Mouse (Mus musculus): ENCODE measurements at regions not wholly inside any gene's neighbourhood (a gene's known extent, or its start where the extent isn't known, plus 50 kb on each side); places are given as distances from the start of the nearest gene placed in this dataset.

- no peak for DNase-seq (ENCODE audit: extremely low read depth)
- Histone ChIP-seq H3K79me2 (replicated peaks; ENCODE audit: control insufficient read depth, extremely low read depth, insufficient read depth, poor library complexity, severe bottlenecking) (no peaks in the 10 kb centered on the region), H3K36me3 (replicated peaks in 1 of 2; ENCODE audit: control insufficient read depth in 1 of 2, insufficient read depth in 1 of 2, low read length in 1 of 2) (no peaks in the 10 kb centered on the region), H3K27ac (ENCODE audit: insufficient read depth, low read depth) (no peak overlapping the region), H3K4me2 (ENCODE audit: insufficient read depth, low read depth, poor library complexity, severe bottlenecking) (no peak overlapping the region), H3K4me3 (replicated peaks in 1 of 3; ENCODE audit: low read depth in 2 of 3, low read length in 2 of 3, poor library complexity in 1 of 3) (no peak overlapping the region), H3K9me3 (replicated peaks; ENCODE audit: low read length) (peaks cover 2% of the 10 kb centered on the region), H3K9ac (ENCODE audit: insufficient read depth, low read depth) (no peak overlapping the region), H3K27me3 (replicated peaks) (no peaks in the 10 kb centered on the region), H3K4me1 (ENCODE audit: control insufficient read depth in 1 of 2, insufficient read depth in 2 of 2) (no peaks in the 10 kb centered on the region)
- no peak for TF ChIP-seq CTCF (conservative IDR thresholded peaks at IDR 0.05 in 1 of 2, IDR thresholded peaks at IDR 0.05 in 1 of 2; ENCODE audit: low read depth in 2 of 2, low read length in 2 of 2)
- TF ChIP-seq ETS1 (conservative IDR thresholded peaks at IDR 0.05; ENCODE audit: low read depth, low read length), result no peak
- no peak for TF ChIP-seq ZC3H11A (IDR thresholded peaks at IDR 0.05; ENCODE audit: low read depth, low read length)
- TF ChIP-seq MXI1 (IDR thresholded peaks at IDR 0.05; ENCODE audit: low read depth, low read length), result no peak
- TF ChIP-seq GABPA (IDR thresholded peaks at IDR 0.05; ENCODE audit: insufficient replicate concordance, low read depth, low read length), result no peak
- no peak for TF ChIP-seq USF2 (conservative IDR thresholded peaks at IDR 0.05; ENCODE audit: low read depth, low read length)
- no peak for TF ChIP-seq RAD21 (IDR thresholded peaks at IDR 0.05; ENCODE audit: low read depth, low read length)
- TF ChIP-seq ZKSCAN1 (IDR thresholded peaks at IDR 0.05; ENCODE audit: borderline replicate concordance, low read depth, low read length), result no peak
- in situ Hi-C loops (cut with MboI; ENCODE audit: low pct_ligation_motif_present, low pct_unique_long_range_greater_than_20kb, low sequenced_read_pairs), result no loop called here
- dilution Hi-C loops (cut with MboI; ENCODE audit: extremely low pct_ligation_motif_present, extremely low pct_unique_long_range_greater_than_20kb, low sequenced_read_pairs), result no loop called here
Measured at GRCm38 (mm10) chr2:107964841-107965240, 674.4 kb downstream of the Kcna4 start.

DNA sequence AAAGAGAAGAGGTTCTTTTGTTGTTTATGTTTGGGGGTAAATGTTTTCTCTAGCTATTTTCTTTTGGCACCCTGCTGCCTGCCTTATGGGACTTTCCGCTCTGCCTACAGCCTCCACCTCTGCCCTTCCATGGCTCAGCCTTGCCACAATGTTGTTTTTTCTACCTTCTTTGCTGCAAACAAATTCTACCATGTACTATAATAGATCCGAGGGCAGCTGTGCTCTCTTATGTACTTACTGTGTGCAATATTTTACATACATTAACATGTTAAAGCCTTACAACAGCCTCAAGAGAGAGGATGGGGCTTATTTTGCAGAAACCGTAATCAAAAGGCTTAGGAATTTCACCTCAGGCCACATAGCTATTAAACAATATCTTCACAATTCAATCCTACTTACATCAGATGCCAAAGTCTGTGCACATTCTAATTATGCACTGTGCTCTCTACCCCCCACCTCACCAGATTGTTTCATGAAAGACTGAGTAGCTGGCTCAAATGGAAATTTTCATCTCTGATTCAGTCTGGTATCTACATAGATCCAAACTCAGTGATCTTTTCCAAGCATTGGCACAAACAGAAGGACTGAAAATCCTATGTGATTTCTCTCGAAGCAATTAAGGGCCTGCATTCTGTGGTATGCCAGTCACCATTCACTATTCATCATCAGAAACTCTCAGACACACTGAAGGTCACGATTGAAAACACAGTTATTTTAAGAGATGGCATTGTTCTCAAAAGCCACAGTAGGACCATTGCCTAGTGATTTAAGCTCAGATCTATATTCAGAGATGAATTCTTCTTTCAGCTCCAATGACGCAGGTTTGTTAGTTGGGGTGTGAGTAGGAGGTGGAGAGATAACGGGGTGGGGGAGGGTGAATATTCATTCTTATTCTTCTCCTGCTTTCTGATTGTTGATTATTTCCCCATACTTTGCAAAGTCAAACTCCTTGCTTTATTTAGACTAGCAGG, 675.2 kb downstream of the Kcna4 start:
- H3K9me3 ChIP-seq (replicated peaks; ENCODE audit: low read length), result peaks cover 2% of the 10 kb centered on the region
- dilution Hi-C loops (cut with MboI; ENCODE audit: extremely low pct_ligation_motif_present, extremely low pct_unique_long_range_greater_than_20kb, low sequenced_read_pairs), result no loop called here
- TF ChIP-seq ETS1 (conservative IDR thresholded peaks at IDR 0.05; ENCODE audit: low read depth, low read length) (no peak), EP300 (IDR thresholded peaks at IDR 0.05; ENCODE audit: low read length) (no peak), KAT2A (IDR thresholded peaks at IDR 0.05; ENCODE audit: insufficient replicate concordance, low read length) (no peak), CTCF (conservative IDR thresholded peaks at IDR 0.05 in 1 of 2, IDR thresholded peaks at IDR 0.05 in 1 of 2; ENCODE audit: low read depth in 2 of 2, low read length in 2 of 2) (no peak), POLR2AphosphoS2 (IDR thresholded peaks at IDR 0.05; ENCODE audit: low read depth, low read length) (no peak), RCOR1 (conservative IDR thresholded peaks at IDR 0.05; ENCODE audit: low read depth, low read length) (no peak), RAD21 (IDR thresholded peaks at IDR 0.05; ENCODE audit: low read depth, low read length) (no peak), ZKSCAN1 (IDR thresholded peaks at IDR 0.05; ENCODE audit: borderline replicate concordance, low read depth, low read length) (no peak), MAX (IDR thresholded peaks at IDR 0.05; ENCODE audit: low read length) (no peak), USF1 (IDR thresholded peaks at IDR 0.05; ENCODE audit: low read depth, low read length) (no peak), MXI1 (IDR thresholded peaks at IDR 0.05; ENCODE audit: low read depth, low read length) (no peak), TBP (conservative IDR thresholded peaks at IDR 0.05; ENCODE audit: low read depth, low read length) (no peak), SMC3 (IDR thresholded peaks at IDR 0.05; ENCODE audit: low read depth, low read length) (no peak), GABPA (IDR thresholded peaks at IDR 0.05; ENCODE audit: insufficient replicate concordance, low read depth, low read length) (no peak), TCF12 (IDR thresholded peaks at IDR 0.05; ENCODE audit: low read depth, low read length) (no peak), SIN3A (IDR thresholded peaks at IDR 0.05; ENCODE audit: low read length) (no peak), NELFE (IDR thresholded peaks at IDR 0.05; ENCODE audit: low read depth, low read length) (no peak), BHLHE40 (IDR thresholded peaks at IDR 0.05; ENCODE audit: low read depth, low read length) (no peak), JUND (conservative IDR thresholded peaks at IDR 0.05; ENCODE audit: low read depth, low read length) (no peak)
- no peak overlapping the region for H3K9ac ChIP-seq (ENCODE audit: insufficient read depth, low read depth)
- H3K27me3 ChIP-seq (replicated peaks), result no peaks in the 10 kb centered on the region
- in situ Hi-C loops (cut with MboI; ENCODE audit: low pct_ligation_motif_present, low pct_unique_long_range_greater_than_20kb, low sequenced_read_pairs), result no loop called here
- H3K4me1 ChIP-seq (ENCODE audit: control insufficient read depth in 1 of 2, insufficient read depth in 2 of 2), result no peaks in the 10 kb centered on the region
- H3K4me3 ChIP-seq (replicated peaks in 1 of 3; ENCODE audit: low read depth in 2 of 3, low read length in 2 of 3, poor library complexity in 1 of 3), result no peak overlapping the region
- no peak overlapping the region for H3K4me2 ChIP-seq (ENCODE audit: insufficient read depth, low read depth, poor library complexity, severe bottlenecking)
- H3K36me3 ChIP-seq (replicated peaks in 1 of 2; ENCODE audit: control insufficient read depth in 1 of 2, insufficient read depth in 1 of 2, low read length in 1 of 2), result no peaks in the 10 kb centered on the region
- no peak overlapping the region for H3K27ac ChIP-seq (ENCODE audit: insufficient read depth, low read depth)
- no peak for DNase-seq (ENCODE audit: extremely low read depth)
- H3K79me2 ChIP-seq (replicated peaks; ENCODE audit: control insufficient read depth, extremely low read depth, insufficient read depth, poor library complexity, severe bottlenecking), result no peaks in the 10 kb centered on the region

Measured in CH12.LX (cell line).